Mouse (Mus musculus) spleen, adult 2 months (tissue): ENCODE results near the gene Slc35b1. TPM values are rescaled to one million over a fixed set of nuclear protein-coding genes. Genes with fewer than 3 reads are reported as not detected.
"Not testable (repeated sequence)": the region's sequence is repeated elsewhere in the genome, so short reads cannot be mapped to it uniquely, and the experiment has no call there.

Experiments
- DNase-seq, 2 experiments: peaks; one replicate each; pipeline versions ENCODE4 v3.0.0 to v3.0.0-alpha.2; 2012 to 2021; ENCODE audit warnings: low spot score in 2 of 2, low read depth in 1 of 2
- H3K27ac ChIP-seq: fragments of 200-500 bp; 2 replicates; pipeline ENCODE4 v1.5.1; 2012; ENCODE audit warnings: low read length, inconsistent platforms; ENCODE audit not compliant: insufficient read depth
- H3K27me3 ChIP-seq: fragments of 200-500 bp; 2 replicates; pipeline ENCODE4 v1.6.1; 2012; ENCODE audit warnings: mild to moderate bottlenecking, moderate library complexity, low read length, inconsistent platforms; ENCODE audit not compliant: control insufficient read depth, insufficient read depth
- H3K36me3 ChIP-seq: fragments of 200-500 bp; 2 replicates; pipeline ENCODE4 v1.6.1; 2012; ENCODE audit warnings: mild to moderate bottlenecking, low read length, inconsistent platforms; ENCODE audit not compliant: control insufficient read depth, insufficient read depth
- H3K4me1 ChIP-seq: fragments of 200-500 bp; 2 replicates; pipeline ENCODE4 v1.6.1; 2011; ENCODE audit warnings: inconsistent platforms; ENCODE audit not compliant: control insufficient read depth, insufficient read depth, insufficient read length
- H3K4me3 ChIP-seq: fragments of 200-500 bp; 2 replicates; pipeline ENCODE4 v1.5.1; 2011; ENCODE audit warnings: mild to moderate bottlenecking, inconsistent platforms; ENCODE audit not compliant: insufficient read depth, insufficient read length; ENCODE audit errors: extremely low read depth
- CTCF ChIP-seq: fragments of 200-500 bp; IDR thresholded peaks from 2 replicates; pipeline ENCODE4 v1.5.1; 2011; ENCODE audit warnings: mild to moderate bottlenecking, inconsistent platforms; ENCODE audit not compliant: insufficient read depth, insufficient read length, insufficient replicate concordance; ENCODE audit errors: extremely low read depth
- POLR2A ChIP-seq: fragments of 200-500 bp; IDR thresholded peaks from 2 replicates; pipeline ENCODE4 v1.6.1; 2011; ENCODE audit warnings: low read depth, low read length, inconsistent platforms
- WGBS: fragments of 180-500 bp; shearing (Covaris S2); methylation state at CpG from one replicate; pipeline ENCODE4 v1.1.7; 2018; 5-methylcytosine and 5-hydroxymethylcytosine counted together
- polyA plus RNA-seq: library from polyadenylated mRNA; depleted of rRNA; stranded (reverse); fragments of >200 nt; gene quantifications from 2 replicates; pipeline ENCODE4 v1.2.3, GENCODE M21; 2012

Slc35b1 gene
- polyA plus RNA-seq, 1 experiment, result 40.9 TPM

DNA sequence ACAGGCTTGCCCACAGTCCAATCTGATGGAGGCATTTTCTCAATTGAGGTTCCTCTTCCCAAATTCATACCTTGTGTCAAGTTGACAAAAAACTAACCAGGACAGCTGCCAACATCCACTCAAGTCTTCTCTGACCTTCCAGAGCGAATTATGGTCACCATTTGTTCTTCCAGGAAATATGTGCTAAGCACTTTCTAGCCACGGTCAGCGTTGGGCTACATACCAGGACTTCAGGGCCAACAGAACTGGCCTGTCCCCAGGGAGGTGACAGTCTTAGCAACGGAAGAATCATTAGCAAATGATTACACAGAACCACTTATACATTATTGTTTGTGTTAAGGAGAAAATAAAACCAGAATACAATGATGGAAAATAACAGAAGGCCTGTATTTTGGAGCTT is 21.3 kb downstream of the Slc35b1 start:
- TF ChIP-seq CTCF (no peak), POLR2A (no peak)
- no peak overlapping the region for H3K4me3 ChIP-seq
- no peaks in the 10 kb centered on the region for H3K4me1 ChIP-seq
- 80% methylated on average over 4 of the region's 4 CpGs for WGBS
- no peaks in the 10 kb centered on the region for H3K36me3 ChIP-seq
- H3K27ac ChIP-seq, result no peak overlapping the region
- DNase-seq, result no peak
- no peaks in the 10 kb centered on the region; the same call in 1 of the 2 replicates for H3K27me3 ChIP-seq

DNA sequence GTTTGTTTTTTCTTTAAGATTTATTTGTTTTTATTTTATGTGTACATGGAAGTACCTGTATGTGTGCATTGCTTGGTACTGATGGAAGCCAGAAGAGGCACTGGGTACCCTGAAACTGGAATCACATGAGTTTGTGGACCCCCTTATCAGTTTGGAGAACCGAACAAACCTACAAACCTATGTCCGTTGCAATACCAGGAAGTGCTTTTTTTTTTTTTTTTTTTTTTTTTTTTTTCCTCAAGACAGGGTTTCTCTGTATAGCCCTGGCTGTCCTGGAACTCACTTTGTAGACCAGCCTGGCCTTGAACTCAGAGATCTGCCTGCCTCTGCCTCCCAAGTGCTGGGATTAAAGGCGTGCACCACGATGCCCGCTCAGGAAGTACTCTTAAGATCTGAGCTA is 21.9 kb downstream of the Slc35b1 start:
- not testable (repeated sequence) for H3K27ac ChIP-seq, H3K36me3 ChIP-seq, DNase-seq, H3K4me1 ChIP-seq, H3K4me3 ChIP-seq, H3K27me3 ChIP-seq
- 79% methylated on average over 5 of the region's 5 CpGs for WGBS

DNA sequence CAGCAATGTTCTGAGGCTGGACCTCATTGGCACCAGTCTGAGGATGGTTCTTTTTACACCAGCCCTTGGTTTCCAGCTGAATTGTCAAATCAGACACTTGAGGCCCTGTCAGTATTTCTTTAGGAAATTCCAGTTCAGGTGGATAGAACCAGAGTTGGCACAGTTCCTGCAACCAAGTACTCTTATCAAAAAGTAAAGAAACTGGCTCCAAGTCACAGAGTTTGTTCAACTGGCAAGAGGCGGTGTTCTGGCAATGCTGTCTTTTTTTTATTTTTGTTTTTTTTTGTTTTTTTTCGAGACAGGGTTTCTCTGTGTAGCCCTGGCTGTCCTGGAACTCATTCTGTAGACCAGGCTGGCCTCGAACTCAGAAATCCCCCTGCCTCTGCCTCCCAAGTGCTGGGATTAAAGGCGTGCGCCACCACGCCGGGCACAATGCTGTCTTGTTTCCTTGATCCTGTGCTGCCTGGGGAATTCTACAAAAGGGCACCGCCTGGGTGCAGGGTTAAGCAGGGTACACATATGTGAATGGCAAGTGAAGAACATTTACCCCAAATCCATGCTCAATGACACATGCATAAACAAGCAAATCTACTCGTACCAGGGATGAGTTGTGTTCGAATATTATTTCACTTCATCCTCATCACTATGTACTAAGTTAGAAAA is 25.1 kb downstream of the Slc35b1 start:
- no peaks in the 10 kb centered on the region for H3K4me1 ChIP-seq
- WGBS, result 89% methylated on average over 10 of the region's 10 CpGs

DNA sequence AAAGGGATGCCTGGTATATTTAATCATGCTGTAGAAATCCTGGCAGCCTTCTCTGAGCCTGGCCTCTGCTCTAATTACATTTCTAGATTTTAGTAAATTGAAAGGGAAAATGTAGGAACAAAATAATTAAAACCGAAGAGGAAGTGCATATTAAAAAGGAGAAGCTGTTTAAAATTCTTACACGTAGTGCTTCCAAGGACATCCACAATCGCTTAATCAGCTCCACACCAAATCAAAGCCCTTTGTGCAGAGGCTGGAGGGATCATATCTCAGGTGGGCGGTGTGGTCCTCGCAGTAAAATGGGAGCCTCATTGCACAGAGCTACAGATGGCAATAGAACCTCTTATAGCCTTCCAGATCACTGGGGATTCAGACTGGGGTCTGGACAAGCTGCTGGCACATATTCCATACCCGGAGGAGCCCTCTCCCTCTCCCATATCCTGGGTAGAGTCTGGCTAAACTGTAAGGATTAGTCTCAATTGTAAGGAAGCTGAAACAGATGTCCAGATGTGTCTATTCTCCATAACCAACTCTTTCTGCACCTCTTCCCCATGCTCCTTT is 27.0 kb downstream of the Slc35b1 start:
- Histone ChIP-seq H3K4me3 (no peak overlapping the region), H3K4me1 (peaks cover 2% of the 10 kb centered on the region; the same call in 1 of the 2 replicates), H3K27me3 (no peaks in the 10 kb centered on the region), H3K36me3 (no peaks in the 10 kb centered on the region), H3K27ac (no peak overlapping the region)
- no peak for DNase-seq
- WGBS, result 46% methylated on average over 6 of the region's 6 CpGs
- TF ChIP-seq CTCF (no peak), POLR2A (no peak)

More for the DNA sequence above, 25.1 kb downstream of the Slc35b1 start:
- Histone ChIP-seq H3K4me3 (no peak overlapping the region), H3K27me3 (no peaks in the 10 kb centered on the region), H3K36me3 (no peaks in the 10 kb centered on the region), H3K27ac (no peak overlapping the region)
- no peak for DNase-seq
- TF ChIP-seq POLR2A, result no peak
- no peak for TF ChIP-seq CTCF

DNA sequence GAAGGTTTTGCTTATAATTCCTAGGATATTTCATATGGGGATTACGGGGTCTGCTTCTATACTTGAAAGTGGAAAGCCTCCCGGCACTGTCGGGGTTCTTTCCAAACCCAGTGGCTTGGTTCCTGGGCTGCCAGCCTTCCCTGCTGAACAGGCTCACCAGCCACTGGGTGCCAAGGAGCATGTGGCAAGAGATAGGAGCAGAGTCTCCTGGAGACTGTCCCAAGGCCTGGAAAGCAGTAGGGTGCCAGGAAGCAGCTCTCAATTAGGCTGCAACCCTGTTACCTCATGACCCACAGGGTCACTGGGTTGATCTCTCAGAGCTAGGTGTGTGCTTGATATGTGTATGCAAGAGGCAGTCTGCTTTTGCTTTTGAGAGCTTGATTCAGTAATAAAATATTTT is 28.1 kb downstream of the Slc35b1 start:
- TF ChIP-seq CTCF (no peak), POLR2A (no peak)
- no peak overlapping the region for H3K27ac ChIP-seq
- DNase-seq, result no peak
- H3K36me3 ChIP-seq, result no peaks in the 10 kb centered on the region
- WGBS, result 96% methylated on average over 3 of the region's 3 CpGs
- H3K4me1 ChIP-seq, result peaks cover 2% of the 10 kb centered on the region; the same call in 1 of the 2 replicates
- H3K4me3 ChIP-seq, result no peak overlapping the region
- no peaks in the 10 kb centered on the region for H3K27me3 ChIP-seq

DNA sequence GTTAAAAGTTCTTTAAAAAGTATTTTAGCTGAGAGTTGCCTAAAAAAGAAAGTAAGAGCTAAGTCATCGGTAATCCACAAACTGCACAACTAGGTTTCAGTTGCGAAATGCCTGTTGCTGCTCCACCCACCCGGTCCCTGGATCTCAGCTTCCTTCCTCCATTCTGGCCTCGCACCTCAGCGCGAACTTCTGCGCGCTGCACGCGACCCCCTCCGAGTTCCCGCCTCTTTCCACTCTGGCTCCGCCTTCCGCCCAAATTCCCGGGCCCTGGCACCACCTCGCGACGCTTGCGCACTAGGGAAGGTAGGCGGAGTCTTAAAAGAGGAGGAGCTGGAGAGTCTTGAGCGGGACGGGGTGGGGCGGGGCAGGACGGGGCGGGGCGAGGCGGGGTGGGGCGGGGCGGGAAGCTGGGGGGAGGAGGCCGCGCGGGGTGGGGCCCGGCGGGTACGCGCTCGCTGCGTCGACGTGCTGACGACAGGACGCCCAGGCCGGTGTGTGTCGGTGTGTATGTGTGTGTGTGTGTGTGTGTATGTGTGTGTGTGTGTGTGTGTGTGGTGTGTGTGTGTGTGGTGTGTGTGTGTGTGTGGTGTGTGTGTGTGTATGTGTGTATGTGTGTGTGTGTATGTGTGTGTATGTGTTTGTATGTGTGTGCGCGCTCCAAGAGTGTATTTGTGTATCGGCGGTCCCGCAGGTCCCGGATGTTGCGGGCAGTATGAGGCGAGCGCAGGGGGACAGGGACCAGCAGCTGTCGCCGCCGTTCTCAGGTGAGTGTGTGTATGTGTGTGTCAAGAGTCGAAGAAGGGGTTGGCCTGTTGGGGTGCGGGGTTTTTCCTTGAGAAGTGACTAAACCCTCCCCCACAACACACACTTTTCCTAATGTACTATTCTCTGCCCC is 29.4 kb downstream of the Slc35b1 start, which contains the start of gene Spop:
Gene Spop (plus strand): TSS at position 440 of the 895 bp plus-strand sequence.
- Histone ChIP-seq H3K27ac (peak within 1 kb of the TSS; percentile 90), H3K4me1 (peaks cover 2% of the 10 kb centered on the region; the same call in 1 of the 2 replicates), H3K36me3 (no peaks in the 10 kb centered on the region), H3K4me3 (peak within 1 kb of the TSS; percentile 80), H3K27me3 (no peaks in the 10 kb centered on the region)
- TF ChIP-seq CTCF, result no peak
- TF ChIP-seq POLR2A, result no peak; the same call in 1 of the 2 replicates
- peak; percentile 84 to 89 for DNase-seq
- under 1% methylated on average over 54 of the region's 58 CpGs for WGBS
